Mouse (Mus musculus) ovary, postnatal 10 days (tissue): ENCODE data around the gene Scfd2.
A peak's percentile ranks its signal among the peaks of the same experiment; 100 is the strongest.

Experiments
- DNase-seq: peaks from one replicate; pipeline ENCODE4 v3.0.0; 2022; ENCODE audit warnings: low spot score

Scfd2 gene

DNA sequence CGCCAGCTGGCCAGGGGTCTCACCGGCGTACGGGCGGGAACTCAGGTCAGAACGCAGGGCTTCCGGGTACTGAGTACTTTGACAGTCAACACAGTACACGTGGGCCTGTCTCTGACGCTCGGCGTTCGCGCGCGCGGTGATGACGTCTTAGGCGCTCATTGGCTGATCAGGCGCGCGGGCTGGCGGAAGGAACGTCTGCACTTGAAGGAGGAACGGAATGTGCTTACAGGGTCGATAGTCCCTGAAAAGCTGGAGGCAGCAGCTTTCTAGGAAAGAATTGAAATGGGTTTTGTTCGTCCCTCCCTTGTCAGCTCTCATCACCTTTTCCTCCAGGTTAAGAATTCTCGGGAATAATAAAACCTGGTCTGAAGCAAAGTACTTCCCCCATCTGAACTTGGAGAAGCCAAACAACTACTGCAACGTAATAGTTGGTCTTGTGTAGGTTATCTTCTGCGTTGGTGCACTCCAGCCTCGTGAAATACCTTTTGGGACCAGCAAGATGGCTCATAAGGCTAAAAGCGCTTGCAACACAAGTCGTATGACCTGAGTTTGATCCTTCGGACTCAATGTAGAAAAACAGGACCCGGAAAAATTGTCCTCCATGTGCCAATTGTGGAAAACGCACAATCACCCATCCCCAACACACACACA, at the start of gene Scfd2:
Gene Scfd2, minus strand, starts transcription at position 130 of the 651 bp plus-strand sequence.
- peak; percentile 95 for DNase-seq

DNA sequence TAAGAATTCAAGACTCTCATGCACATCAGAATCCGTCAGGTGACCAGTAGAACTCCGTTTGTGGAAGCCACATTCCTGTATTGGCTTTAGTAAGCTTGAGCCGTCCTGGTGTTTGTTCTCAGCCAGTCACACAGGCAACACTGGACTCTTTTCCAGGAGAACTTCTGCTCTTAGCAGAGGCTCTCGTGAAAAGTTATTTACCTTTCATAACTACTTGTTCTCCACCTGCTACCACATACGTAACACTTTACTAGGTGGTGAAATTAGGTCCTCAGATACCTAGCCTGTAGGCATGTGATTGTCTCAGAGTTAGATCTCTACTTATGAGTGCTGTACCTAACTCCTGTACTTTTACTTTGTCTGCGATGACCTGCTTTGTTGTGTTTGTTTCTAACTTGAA, 40.2 kb upstream of the Scfd2 start:
- DNase-seq: no peak

DNA sequence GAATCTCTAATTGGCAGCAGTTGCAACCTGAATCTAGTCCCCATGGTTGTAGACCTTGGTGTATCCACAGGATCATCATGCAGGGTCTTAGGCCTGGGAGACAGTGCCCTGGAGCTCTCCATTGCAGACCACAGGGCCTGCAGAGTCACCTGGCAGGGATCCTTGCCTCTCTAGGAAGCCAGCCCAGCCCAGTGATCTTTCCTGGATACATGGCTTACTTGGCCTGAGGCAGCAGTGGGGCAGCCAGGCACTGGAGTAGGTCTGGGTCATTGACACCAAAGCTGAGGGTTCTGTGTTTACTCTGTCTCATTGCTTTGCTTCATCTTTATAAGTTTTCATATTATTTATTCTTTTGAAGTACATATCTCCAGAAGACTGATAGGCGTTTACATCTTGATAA, 29.6 kb upstream of the Scfd2 start:
- DNase-seq: no peak

DNA sequence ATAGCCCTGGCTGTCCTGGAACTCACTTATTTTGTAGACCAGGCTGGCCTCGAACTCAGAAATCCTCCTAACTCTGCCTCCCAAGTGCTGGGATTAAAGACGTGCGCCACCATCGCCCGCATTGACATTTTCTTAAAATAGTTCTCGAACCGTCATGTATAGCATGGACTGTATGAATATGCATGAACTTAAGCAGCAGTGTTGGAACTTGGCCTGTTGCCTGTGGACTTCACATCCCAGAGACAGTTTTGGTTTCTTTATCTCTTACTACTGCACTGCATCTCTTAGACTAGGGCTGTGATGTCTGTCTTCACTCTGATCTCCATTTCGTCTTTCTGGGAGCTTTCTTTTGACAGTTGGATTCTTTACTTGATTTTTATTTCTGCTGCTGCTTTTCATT, 18.0 kb upstream of the Scfd2 start:
- no peak for DNase-seq

DNA sequence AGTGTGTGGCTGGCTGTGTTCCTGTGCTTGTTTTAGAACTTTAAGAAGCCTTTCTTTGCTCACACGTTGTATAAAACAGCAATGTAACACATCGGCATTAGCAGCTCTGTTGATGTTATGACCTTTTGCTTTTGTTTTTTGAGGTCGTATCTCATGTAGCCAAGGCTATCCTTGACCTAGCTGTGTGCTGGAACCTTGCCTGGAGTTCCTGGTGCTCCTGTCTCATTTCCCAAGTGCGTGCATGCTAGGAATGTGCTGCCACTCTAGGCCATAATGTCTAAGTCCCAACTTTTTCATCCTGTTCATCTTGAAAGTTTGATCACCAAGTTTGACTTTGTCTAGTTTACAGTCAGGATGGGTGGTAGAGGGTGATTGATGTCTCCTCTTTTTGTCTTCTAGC, 14.0 kb upstream of the Scfd2 start:
- no peak for DNase-seq

DNA sequence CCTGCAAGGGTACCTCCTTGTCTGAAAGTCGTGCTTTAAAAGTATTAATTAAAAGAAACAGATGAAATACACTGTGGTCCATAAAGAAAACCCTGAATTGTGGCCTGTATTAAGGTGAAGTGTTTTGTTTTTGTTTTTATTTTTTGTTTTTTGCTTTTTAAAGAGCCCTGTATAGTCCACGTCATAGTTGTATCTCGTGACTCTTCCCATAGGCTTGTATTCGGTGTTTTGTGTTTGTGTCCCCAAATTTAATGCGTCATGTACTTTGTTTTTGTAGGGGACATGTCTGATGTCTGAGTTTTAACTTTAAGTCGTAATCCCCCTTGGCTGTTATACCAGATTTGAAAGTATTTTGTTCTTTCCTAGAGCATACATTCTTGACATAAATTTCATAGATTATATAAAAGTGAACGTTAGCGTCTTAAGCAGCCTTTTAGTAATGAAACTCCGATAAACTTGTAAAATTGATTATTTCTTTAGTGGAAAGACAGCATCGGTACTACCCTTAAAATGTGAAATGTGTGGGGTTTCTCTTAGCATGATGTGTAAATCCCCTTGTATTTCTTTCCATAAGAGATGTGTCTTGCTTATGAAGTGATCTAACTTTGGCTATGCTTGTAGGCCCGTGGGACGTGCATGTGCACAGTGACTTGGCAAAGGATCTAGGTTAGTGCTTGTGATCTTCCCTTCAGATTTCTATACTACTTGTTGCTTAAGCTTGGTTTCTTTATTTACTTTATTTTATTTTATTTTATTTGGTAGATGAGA, 4.8 kb upstream of the Scfd2 start:
- no peak for DNase-seq

DNA sequence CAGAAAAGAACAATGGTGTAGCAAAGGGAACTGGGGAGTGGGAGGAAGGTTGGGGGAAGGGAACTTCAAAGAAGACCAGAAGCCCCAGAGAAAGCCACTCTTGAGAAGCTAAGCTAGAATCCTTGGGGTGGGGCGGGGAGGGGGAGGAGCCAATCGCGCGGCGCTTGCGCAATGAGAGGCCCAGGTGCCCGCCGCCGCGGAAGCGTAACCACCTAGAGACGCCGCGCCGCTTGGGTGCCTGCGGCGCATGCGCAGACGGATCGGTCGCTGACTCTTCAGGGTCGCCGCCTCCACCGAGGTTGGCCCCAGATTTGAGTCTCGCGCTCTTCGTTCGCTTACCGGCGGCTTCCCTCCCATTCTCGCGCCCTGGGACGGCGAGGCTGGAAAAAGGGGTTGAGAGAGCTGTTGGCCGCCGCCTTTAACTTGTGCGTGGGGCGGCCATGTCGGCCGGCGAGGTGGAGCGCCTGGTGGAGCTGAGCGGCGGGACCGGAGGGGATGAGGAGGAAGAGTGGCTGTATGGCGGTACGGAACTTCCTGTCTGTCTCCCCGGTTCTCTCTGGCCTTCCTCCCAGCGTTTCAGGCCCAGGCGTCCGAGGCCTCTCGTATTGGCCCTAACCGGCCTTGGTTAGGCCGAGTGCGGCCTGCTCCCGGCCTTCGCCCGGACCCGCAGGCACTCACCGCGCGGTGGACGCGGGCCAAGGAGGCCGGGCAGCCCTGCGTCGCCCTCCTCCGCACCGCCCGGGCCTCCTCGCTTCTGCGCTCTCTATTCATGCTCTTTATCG, 3.9 kb upstream of the Scfd2 start, which contains the start of gene Fip1l1:
Gene Fip1l1, plus strand, starts transcription at position 210 of the 782 bp plus-strand sequence.
- DNase-seq: peak; percentile 81

DNA sequence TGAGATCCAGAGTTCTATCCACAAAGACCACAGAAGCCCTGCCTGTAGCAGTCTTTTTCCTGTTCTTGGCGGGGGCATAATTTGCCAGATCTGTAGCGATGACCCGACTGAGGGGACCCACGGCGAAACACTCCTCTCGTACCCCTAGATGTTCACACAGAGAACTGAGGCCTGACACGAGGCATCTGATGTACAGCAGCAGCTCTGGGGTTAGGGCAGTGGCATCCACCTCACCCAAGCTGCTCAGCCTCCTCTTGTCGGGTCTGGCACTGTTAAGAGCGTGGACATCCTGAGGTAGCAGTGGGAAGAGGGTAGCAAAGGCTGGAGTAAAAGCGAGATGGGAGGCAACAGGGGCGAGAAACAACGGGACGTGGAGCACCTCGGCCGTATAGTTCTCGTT, 774 bp downstream of the Scfd2 start:
- DNase-seq: no peak

DNA sequence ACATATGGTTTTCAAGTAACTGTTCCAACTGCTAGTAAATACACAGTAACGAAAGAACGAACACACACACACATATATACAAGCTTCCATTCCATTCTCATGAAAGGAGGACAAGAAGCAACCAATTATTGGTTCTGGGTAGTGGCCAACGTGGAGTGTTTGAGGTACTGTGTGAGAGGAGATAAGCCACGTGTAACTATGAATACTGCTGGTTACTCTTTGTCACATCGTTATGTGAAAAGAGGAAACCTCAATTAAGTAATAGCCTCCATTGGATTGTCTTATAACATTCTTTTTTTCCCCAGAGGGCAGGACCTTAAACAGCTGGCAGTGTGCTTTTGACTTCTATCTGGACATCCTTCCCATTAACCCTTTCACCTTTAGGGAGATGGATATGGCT, 4.5 kb downstream of the Scfd2 start:
- no peak for DNase-seq

DNA sequence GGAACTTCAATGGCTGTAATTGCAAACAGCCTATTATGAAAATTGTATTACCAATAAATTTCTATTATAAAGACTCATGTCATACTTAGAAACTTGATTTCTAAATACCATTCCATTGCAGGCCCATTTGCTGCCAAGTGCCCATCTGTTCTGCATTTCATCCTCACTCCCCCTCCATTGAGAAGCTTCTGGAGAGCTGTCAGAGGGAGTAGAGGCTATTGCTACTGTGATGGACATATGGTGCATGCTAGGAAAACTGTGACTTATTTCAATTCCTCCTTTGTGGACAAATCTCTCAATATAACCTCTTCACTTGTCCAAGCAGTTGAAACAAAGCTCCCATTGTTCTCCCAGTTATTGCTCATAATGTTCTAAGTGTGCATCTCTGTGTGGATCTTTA, 19.9 kb downstream of the Scfd2 start:
- DNase-seq: no peak

DNA sequence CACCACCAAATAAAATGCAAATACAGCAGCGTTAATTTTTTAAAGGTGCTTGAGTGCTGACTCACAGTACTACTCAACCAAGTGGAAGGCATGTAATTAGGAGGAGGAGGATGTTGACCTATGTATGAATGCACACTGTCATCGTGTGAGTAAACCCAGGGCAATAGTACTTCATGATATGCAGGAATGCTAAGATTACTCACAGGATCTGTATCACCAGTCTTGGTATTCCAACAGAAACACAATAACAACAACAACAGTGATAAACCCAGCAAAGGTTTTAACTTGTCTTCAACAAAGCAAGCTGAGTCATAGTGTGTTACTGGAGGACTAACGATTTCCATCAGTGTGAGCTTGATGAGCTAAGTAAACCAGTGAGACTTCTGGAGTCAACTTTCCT, 38.9 kb downstream of the Scfd2 start:
- no peak for DNase-seq

DNA sequence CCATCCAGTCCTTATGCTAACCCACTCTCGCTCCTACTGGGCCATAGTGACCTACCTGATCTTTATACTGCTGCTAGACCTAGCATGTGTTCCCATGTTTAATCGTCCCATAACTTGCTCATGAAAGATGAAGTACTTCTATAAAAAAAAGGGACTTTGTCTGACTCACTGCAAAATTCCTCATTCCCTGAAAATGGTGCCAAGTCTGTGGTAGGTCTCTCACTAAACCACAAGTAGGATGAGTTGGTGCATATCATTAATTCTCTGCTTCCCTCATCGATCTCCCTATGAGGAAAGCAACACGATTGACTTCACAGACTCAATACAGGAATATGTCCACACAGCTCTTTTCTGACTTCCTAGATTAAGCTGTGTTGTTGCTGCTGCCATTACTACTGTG, 46.9 kb downstream of the Scfd2 start:
- DNase-seq: no peak

DNA sequence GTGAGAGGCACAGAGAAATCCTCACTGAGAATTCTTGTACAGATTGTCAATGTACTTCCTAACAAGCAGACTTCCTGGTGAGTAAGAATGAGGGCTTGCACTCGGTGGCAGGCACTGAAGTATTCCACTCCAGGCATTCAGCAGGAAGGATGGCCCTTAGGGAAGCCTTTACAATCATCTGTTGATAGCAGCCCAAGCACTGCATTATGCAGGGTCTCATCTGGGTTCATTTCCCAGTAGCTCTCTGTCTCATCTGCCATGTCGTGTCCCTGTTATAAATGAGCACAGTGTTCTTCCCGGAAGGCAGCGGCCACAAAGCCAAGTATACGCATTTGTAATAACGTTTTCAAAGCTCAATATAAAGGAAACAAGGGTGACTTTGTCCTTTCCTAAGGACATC, 48.9 kb downstream of the Scfd2 start:
- no peak for DNase-seq

DNA sequence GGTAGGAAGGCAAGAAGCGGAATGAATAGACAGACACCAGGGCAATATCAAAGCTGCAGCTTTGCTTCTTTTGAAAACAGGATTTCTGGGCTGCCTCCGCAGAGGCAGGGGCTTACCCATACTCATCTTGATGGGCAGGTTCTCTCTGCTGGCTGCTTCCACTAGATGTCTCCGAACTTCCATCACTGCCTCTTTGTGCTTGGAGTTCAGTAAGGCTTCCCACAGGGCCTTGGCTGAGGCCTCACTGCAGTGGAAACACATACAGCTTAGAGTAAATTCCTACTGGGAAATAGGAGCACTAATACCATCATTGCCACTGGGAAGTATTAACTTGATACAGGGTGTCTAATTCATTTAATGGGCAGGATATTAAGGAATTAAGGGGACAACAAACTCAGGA, 49.5 kb downstream of the Scfd2 start:
- no peak for DNase-seq

DNA sequence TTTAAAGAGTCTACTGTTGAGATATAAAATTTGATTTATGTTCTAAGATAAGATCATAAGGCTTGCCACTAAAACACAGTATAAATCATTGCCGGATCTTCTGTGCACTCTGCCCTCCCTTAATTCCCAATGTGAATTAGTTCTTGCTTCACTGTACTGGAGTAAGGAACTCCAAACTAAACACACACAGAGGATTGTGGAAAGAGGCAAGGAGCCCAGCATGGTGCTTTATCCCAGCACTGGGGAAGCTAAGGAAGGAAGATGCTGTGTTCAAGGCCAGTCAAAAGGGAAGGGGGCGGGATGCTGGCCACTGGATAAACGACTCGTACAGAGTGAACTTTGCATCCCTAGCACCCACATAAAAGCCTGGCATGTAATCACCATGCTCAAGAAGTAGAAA, 51.1 kb downstream of the Scfd2 start:
- no peak for DNase-seq

DNA sequence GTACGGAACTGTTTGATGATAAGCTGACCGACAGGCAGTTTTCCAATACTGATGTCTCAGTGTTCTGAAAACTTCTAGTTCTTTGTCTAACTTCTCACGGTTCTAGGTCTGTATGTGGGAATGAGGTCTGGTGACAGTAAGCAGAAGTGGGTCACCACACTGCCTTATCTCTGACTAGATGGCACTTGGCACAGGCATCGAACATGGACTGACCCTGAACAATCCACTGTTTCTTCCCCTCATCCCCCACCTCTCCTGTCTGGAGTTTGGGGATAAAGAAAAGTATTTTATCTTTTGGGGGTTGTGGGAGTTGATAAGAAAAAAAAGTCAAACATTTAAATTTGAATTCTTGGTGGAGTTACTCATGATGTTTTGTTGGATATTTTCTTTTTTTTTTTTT, 51.6 kb downstream of the Scfd2 start:
- DNase-seq: no peak

DNA sequence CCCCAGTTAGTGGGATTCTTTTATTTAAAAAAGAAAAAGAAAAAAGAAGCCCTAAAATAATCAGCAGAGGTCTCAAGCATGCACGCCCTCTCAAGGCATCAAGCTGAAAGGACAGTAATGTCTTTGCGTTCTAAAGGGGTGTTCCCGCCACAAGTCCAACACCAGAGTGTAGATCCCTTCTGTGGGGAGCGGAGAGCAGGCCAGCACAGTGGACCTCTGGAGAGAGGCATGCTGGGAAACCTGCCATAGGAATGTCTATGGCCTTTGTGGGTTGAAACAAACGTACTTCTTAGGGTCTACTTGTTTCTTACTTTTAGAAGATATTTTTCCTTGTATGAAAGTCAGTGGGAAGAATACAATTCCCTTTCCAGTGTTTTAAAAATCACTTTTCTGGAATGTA, 52.4 kb downstream of the Scfd2 start:
- no peak for DNase-seq

DNA sequence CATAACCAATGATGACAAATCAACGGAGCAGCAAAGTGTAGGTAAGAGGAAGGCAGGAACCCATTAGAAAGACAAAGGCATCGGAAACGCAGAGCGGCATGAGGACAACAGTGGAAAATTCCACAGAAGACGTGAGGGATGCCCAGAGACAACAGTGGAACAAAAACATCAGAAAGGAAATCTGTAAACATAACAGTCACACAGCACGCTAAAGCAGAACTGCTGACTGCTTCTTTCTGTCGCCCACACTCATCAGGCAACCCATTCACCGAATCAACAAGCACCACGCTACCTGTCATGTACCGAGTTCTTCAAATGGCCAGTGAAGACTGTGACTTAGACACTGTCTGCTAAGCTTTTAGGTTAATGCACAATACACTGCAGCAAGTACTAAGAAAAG, 55.0 kb downstream of the Scfd2 start:
- no peak for DNase-seq

DNA sequence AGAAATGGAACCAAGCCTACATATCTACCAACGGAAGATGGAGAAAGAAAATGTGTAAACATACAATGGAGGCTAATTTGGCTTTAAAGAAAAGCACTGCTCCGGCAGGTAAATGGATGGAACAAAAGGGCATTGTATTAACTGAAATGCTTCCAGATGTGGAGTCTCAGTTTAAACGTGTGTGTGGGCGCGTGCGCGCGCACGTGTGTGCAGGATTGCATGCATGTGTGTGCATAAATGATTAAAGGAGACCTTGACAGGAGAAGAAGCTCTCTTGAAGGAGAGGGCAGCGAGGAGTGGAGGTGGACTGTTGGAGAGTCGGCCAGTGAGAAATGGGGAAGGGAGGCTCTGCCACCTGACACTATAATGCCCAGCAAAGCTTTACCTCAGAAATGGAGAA, 58.4 kb downstream of the Scfd2 start:
- no peak for DNase-seq

DNA sequence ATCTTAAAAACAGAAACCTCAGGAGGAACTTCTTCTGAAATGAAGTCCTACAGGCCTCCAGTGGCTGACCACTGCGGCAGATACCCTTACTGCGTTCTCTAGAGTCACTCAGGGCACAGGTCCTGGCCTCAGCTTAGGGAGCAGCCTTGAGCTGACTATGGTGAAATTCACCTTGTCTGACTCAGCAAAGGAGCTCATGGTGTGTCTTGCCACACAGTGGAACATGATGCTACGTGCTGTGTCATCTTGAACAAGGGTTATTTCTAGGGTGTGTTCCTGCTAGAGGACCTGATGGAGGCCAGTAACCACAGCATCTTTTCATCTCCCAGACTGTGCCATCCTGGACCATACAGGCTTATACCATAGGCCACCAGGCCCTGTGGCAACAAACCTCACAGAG, 60.7 kb downstream of the Scfd2 start:
- no peak for DNase-seq

DNA sequence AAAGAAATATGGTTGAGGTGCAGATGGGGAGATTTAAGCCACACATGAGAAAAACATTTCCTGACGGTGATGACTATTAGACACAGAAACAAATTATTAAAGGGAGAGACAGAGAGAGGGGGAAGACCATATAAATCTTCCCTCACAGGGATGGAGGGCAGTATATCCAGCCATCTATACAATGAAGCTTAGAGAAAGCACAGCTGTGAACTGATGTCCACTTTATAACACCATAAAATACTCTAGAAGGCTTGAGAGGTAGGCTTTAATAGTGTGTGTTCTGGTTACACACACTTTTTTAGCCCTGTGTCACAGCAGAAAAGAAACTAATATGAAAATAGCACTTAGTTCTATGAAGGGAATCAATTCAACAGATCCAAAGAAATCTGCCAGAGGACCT, 61.9 kb downstream of the Scfd2 start:
- DNase-seq: no peak

DNA sequence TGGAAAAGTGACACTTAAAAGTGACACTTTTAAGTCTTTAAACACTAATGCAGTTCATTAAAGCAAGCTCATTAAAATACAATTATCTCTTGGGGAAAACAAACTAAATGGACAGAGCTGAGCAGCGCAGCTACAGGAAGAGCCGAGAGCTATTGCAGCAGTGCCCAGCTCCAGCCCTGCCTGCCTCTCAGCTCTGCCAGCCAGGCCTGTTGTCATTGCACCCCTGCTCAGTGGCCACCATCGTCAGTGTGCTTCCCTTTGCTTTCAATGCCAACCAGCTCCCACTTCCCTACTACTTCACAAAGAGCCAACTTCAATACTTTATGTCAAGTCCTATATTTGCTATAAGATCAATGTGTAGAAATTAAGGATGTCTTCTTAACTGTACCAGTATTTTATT, 63.8 kb downstream of the Scfd2 start:
- DNase-seq: no peak

DNA sequence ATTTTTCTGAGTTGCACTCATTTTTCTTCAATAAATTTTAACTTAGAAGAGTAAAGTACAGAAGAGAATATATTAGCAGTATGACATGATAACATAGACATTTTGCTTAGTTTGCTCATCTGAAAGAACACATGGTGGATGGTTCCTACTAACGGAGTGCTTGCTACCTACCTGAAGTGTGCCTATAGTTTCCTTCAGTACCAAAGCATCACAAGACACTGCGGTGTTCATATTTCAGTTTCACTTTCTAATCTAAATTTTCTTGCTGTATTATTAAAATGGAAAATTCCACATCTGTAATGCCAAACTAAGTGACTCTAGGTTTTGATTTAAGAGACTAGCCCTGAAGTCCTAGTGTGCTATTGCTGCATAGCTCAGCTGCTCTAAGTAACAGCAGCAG, 74.8 kb downstream of the Scfd2 start:
- DNase-seq: no peak
